Mouse (Mus musculus) limb, embryonic 15.5 days (tissue): ENCODE data around the gene Cmss1. TPM values are rescaled to one million over a fixed set of nuclear protein-coding genes. Genes with fewer than 3 reads are reported as not detected.
A peak's percentile ranks its signal among the peaks of the same experiment; 100 is the strongest.

ENCODE experiments used
- ATAC-seq: fragments of 200-750 bp; cut with Nextera tagmentation; 2 replicates; pipeline ENCODE4 v1.8.0; 2017; ENCODE audit warnings: low read depth, moderate TSS enrichment; ENCODE audit not compliant: insufficient number of reproducible peaks, low FRiP score, low TSS enrichment
- H3K27ac ChIP-seq: fragments of 300-500 bp; sonication (generic); 2 replicates; pipeline ENCODE4 v1.5.1; 2015; ENCODE audit warnings: moderate library complexity, mild to moderate bottlenecking, inconsistent platforms
- H3K27me3 ChIP-seq: fragments of 300-500 bp; sonication (generic); 2 replicates; pipeline ENCODE4 v1.6.1; 2015; ENCODE audit warnings: inconsistent platforms
- H3K36me3 ChIP-seq: fragments of 300-500 bp; sonication (generic); 2 replicates; pipeline ENCODE4 v1.6.1; 2015; ENCODE audit warnings: inconsistent platforms
- H3K4me1 ChIP-seq: fragments of 300-500 bp; sonication (generic); 2 replicates; pipeline ENCODE4 v1.6.1; 2015; ENCODE audit warnings: inconsistent platforms
- H3K4me2 ChIP-seq: fragments of 300-500 bp; sonication (generic); 2 replicates; pipeline ENCODE4 v1.6.1; 2015; ENCODE audit warnings: mild to moderate bottlenecking, inconsistent platforms
- H3K4me3 ChIP-seq: fragments of 300-500 bp; sonication (generic); 2 replicates; pipeline ENCODE4 v1.5.1; 2015; ENCODE audit warnings: mild to moderate bottlenecking, inconsistent platforms
- H3K9ac ChIP-seq: fragments of 300-500 bp; sonication (generic); 2 replicates; pipeline ENCODE4 v1.6.1; 2015; ENCODE audit warnings: inconsistent platforms
- H3K9me3 ChIP-seq: fragments of 300-500 bp; sonication (generic); 2 replicates; pipeline ENCODE4 v1.6.1; 2016; ENCODE audit warnings: inconsistent platforms
- WGBS: fragments of 180-500 bp; shearing (Covaris S2); methylation state at CpG from one replicate; pipeline ENCODE4 v1.1.7; 2015; 5-methylcytosine and 5-hydroxymethylcytosine counted together
- polyA plus RNA-seq: library from polyadenylated mRNA; unstranded; fragments of >200 nt; fragmentation: Nextera tagmentation; extraction: Ambion mirVana; gene quantifications from 2 replicates; pipeline ENCODE4 v1.2.1, GENCODE M21; 2015

Gene Cmss1
- polyA plus RNA-seq, 1 experiment from 2014 or later = 41.8 TPM

DNA sequence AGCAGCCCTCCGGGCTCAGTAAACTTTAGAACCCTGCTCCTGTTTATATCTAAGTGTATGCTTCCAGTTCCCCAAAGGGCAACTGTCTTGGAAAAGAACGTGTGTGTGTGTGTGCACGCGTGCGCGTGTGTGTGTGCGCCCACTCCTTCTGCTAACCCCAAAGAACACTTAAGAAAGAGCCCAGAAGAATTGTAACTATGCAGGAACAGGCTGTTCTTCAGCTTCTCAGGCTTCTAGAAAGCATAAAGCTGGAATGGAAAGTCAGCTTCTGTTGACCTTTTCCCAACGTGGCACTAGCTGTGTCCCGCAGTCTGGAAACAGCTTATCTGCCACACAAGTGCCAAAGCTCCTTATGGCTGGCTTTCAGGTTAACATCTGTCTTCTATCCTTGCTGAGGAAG is 291.6 kb downstream of the Cmss1 start:
- Histone ChIP-seq H3K4me1 (0 out of 2 replicates have a peak, but pooled peaks cover 5% of the 10 kb centered on the region), H3K36me3 (no peaks in the 10 kb centered on the region), H3K4me3 (no peak overlapping the region), H3K9me3 (no peaks in the 10 kb centered on the region), H3K27ac (no peak overlapping the region), H3K4me2 (no peak overlapping the region), H3K9ac (no peak overlapping the region), H3K27me3 (no peaks in the 10 kb centered on the region)
- ATAC-seq = no peak
- 76% methylated on average over 9 of the region's 9 CpGs for WGBS

DNA sequence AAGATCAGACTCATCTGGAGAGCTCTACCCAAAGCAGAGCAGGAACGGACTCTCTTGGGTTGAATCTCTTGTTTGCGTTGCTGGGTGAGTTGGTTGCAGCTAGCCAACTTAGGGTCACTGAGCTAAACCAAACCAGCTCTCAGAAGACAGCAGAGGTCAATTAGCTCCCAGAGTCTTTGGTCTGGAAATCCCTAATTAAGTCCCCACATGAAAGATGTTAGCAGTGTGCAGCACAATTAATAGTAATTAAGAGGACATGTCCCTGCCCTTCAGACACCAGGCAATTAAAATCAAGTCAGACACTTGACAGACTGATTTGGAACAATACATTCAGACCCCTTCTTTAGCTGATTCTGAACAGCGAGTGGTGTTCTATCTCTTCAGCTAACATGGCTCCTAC is 292.4 kb downstream of the Cmss1 start:
- Histone ChIP-seq H3K27me3 (no peaks in the 10 kb centered on the region), H3K4me3 (no peak overlapping the region), H3K27ac (no peak overlapping the region), H3K9me3 (no peaks in the 10 kb centered on the region), H3K4me1 (0 out of 2 replicates have a peak, but pooled peaks cover 5% of the 10 kb centered on the region), H3K9ac (no peak overlapping the region), H3K4me2 (no peak overlapping the region), H3K36me3 (no peaks in the 10 kb centered on the region)
- WGBS = 75% methylated on average over 3 of the region's 3 CpGs
- ATAC-seq = no peak

DNA sequence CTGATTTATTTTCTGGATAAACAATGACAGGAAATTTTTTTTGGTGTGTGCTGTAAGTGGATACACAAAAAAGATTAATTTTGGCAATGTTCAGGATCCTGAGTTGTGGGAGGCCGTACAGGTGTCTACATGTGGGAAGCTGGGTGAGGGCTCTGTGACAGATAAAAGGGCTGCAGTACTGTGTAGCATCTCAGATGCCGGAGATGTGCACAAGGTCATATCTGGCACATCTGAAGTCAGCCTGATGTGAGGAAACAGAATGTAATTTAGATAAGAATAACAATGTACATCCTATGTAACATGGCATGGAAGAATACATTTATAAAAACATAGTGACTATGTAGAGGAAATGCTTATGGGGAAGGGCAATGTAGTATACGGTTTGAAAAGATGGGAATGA is 293.2 kb downstream of the Cmss1 start:
- Histone ChIP-seq H3K9me3 (no peaks in the 10 kb centered on the region), H3K4me3 (no peak overlapping the region), H3K36me3 (no peaks in the 10 kb centered on the region), H3K9ac (no peak overlapping the region), H3K4me2 (no peak overlapping the region), H3K27ac (no peak overlapping the region), H3K4me1 (0 out of 2 replicates have a peak, but pooled peaks cover 5% of the 10 kb centered on the region), H3K27me3 (no peaks in the 10 kb centered on the region)
- WGBS = 89% methylated on average over 3 of the region's 3 CpGs
- no peak for ATAC-seq

DNA sequence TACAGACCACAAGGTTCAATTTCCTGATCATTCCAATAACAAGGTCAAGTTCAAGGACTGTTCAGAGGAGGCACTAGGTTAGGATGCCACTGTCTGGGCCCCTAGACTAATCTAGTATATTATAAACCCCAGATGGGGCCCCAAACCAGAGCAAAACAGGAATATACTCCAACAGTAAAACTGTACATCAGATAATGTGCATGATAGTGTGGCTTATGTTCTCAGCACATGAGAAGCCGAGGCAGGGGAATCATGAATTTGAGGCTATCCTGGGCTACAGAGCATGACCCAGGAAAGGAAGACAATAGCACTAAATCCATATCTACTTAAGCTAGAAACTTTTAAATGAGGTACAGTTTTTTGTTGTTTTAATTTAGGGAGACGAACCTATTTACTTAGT is 294.5 kb downstream of the Cmss1 start:
- Histone ChIP-seq H3K27ac (no peak overlapping the region), H3K36me3 (no peaks in the 10 kb centered on the region), H3K4me2 (no peak overlapping the region), H3K9me3 (no peaks in the 10 kb centered on the region), H3K4me3 (no peak overlapping the region), H3K9ac (no peak overlapping the region), H3K4me1 (no peaks in the 10 kb centered on the region), H3K27me3 (no peaks in the 10 kb centered on the region)
- 80% methylated on average over 2 of the region's 2 CpGs for WGBS
- ATAC-seq = no peak

DNA sequence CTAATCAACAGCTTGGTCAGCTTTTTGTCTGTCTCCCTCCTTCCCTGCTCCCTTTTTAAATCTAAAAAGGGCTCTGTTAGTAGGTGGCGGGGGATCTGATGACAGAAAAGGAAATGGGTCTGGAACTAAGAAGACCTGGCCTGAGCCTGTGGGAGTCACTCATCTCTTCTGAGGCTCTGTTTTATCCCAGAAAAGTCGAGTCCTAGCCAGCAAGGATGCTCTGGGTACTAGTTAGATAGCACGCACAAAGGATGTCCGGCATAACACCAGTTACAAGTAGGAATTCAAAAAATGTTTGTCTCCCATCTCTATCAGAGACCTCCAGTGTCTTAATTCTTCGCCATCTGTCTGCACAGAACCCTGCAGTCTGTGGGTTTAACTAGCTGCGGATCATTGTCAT is 301.2 kb downstream of the Cmss1 start:
- no peak overlapping the region for H3K27ac ChIP-seq
- no peak overlapping the region for H3K4me3 ChIP-seq
- no peaks in the 10 kb centered on the region for H3K36me3 ChIP-seq
- peaks cover 16% of the 10 kb centered on the region for H3K4me1 ChIP-seq
- H3K27me3 ChIP-seq = no peaks in the 10 kb centered on the region
- no peak overlapping the region for H3K9ac ChIP-seq
- H3K4me2 ChIP-seq = no peak overlapping the region
- no peaks in the 10 kb centered on the region for H3K9me3 ChIP-seq
- no peak for ATAC-seq
- WGBS = 76% methylated on average over 6 of the region's 6 CpGs

DNA sequence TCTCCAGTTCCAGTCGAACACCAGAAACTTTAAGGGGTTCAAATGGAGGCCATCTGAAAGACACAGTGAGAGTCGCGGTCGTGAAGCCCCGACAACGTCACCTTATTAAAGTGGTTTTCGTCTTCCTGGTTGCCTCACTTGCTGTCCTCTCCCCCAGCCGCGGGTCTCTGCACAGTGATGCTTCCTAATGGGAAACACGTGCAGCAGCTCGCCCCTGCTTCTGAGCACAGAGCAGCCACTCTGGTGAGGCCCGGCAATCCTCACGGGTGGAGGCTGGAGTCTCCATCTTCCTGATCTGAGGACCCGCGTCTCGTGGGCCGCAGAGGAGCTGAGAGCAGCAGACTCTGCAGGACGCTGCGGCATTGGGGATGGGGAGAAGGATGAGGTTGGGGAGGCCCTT is 302.9 kb downstream of the Cmss1 start:
- H3K27me3 ChIP-seq = no peaks in the 10 kb centered on the region
- H3K36me3 ChIP-seq = no peaks in the 10 kb centered on the region
- H3K9ac ChIP-seq = no peak overlapping the region
- 22% methylated on average over 19 of the region's 19 CpGs for WGBS
- H3K4me3 ChIP-seq = peak overlapping the region; percentile 20
- peaks cover 16% of the 10 kb centered on the region for H3K4me1 ChIP-seq
- no peaks in the 10 kb centered on the region for H3K9me3 ChIP-seq
- ATAC-seq = no peak
- peak overlapping the region; percentile 39 for H3K4me2 ChIP-seq
- H3K27ac ChIP-seq = no peak overlapping the region

DNA sequence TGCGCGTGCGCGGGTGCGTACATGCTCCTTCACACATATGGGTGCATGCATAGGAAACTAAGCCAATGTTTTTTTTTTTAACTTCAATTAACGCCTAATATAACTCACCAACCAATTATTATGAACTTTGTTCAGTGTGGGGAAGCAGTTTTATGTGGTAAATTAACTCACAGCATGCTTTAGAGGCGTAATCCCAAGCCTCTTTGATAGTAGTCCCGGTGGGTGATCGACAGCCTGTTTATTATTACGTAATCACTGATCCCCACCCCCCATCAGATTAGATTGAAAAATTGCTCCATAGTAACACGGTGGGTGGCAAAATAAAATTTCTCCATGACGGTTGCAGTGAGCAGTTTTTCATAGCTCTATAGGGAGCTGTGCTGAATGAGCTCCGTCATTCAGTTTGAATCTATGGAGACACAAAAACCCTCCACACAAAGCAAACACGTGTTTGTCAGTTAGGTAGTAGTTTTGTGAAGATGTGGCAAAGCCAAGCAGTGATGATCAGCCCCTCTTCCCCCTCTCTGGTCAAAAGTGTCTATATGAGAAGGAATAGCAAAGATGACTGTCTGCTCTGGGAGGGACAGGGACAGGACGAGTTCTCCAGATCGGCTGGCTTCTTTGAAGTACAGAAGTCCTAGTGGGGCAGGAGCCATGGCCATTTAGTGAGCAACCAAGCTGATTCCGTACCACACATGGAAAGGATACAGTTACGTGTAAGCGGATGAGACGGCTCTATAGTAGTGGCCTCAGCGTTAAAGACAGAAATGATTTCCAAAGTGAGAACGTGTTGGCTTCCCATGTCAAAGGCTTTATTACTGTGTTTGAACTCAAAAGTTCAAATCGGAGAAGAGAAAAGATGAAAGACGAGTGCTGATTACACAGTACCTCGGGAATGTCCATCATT is 303.6 kb downstream of the Cmss1 start:
- ATAC-seq = no peak
- 41% methylated on average over 25 of the region's 25 CpGs for WGBS
- Histone ChIP-seq H3K36me3 (no peaks in the 10 kb centered on the region), H3K4me3 (no peak overlapping the region; the same call in 1 of the 2 replicates), H3K9me3 (no peaks in the 10 kb centered on the region), H3K27me3 (no peaks in the 10 kb centered on the region), H3K9ac (no peak overlapping the region), H3K27ac (no peak overlapping the region), H3K4me2 (peak overlapping the region; percentile 39; the same call in 1 of the 2 replicates), H3K4me1 (peaks cover 16% of the 10 kb centered on the region)

DNA sequence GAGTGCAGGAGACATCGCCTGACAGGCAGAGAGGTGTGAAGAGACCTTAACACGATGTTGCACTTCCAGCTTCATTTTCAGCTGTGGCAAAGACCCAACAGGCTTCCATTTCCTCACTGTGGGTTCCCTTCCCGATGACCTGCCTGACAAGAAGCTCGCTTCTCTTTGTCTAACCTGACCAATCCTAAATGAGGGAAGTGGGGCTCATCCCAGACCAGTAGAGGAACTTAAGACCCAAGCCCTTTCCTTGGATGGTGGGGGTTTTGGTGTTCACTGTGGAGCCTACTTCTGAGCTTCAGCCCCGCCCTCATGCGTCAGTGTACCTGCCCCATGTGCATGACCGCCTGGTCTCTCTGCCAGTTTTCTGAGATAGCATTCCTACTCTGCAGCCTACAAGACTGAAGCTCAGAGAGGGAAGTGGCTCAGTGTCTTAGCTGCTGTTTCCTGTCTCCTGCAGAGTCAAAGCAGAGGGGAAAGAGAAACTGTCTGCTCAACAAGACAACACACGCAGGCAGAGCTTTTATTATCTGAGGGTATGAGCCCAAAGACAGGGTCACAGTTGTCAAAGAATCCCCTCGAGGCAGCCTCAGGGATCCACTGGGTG is 305.1 kb downstream of the Cmss1 start:
- Histone ChIP-seq H3K36me3 (no peaks in the 10 kb centered on the region), H3K4me1 (peaks cover 16% of the 10 kb centered on the region), H3K4me2 (no peak overlapping the region), H3K27ac (no peak overlapping the region), H3K9me3 (no peaks in the 10 kb centered on the region), H3K4me3 (no peak overlapping the region), H3K9ac (no peak overlapping the region), H3K27me3 (no peaks in the 10 kb centered on the region)
- no peak for ATAC-seq
- 70% methylated on average over 9 of the region's 9 CpGs for WGBS

DNA sequence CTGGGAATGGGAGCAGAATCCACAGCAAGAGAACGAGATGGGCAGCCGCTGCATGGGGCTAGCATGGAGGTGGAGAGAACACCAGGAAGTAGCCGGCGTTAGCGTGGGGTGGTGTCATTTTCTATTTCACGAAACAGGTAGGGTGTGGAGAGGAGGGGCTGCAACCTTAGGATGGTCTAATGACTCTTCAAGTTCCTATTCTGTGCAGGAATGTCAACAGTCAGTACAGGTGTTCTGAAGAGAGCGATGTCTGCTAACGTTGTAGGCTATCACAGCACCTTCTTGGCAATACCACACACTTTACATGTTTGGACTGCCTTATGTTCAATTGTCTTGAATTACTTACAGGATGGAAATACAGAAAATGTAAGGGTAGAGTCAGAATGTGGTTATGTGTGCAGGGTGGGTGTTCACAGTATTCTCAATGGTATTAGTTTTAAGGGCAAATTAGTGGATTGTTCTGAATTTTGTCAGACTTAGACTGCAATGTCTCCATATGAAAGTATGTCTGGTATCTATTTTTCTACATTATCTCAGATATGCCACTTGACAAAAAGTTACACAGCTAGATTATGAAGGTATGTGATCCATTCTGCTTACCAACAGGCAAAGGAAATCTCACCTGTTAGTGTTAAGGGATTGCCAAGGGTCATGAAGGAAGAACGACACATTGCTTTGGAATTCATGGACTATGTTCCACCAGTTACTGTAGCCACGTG is 311.3 kb downstream of the Cmss1 start:
- no peak overlapping the region for H3K4me3 ChIP-seq
- no peaks in the 10 kb centered on the region for H3K36me3 ChIP-seq
- H3K4me2 ChIP-seq = no peak overlapping the region
- no peak overlapping the region for H3K9ac ChIP-seq
- no peaks in the 10 kb centered on the region for H3K4me1 ChIP-seq
- ATAC-seq = no peak
- 81% methylated on average over 10 of the region's 10 CpGs for WGBS
- H3K9me3 ChIP-seq = no peaks in the 10 kb centered on the region
- H3K27ac ChIP-seq = no peak overlapping the region
- H3K27me3 ChIP-seq = no peaks in the 10 kb centered on the region

DNA sequence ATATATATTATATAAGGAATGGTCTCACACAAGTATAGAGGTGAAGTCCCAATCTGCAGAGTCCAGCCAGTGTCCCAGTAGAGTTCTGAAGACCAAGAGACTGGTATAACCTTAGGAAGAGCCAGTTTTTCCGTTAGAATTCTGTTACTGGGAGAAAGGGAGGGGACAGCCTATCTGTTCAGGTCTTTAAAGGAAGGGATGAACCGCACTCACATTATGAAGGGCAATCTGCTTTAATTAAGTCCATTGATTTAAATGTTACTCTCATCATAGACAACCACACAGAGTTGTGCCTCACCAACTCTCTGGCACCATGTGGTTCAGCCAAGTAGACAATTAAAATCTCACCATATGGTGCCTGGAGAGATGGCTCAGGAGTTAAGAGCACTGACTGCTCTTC is 313.9 kb downstream of the Cmss1 start, which contains the start of gene Tmem30c:
Tmem30c (minus strand) TSS at position 101 of the 400 bp plus-strand sequence.
- WGBS = 75% methylated on average over 2 of the region's 2 CpGs
- no peaks in the 10 kb centered on the region for H3K4me1 ChIP-seq
- no peaks in the 10 kb centered on the region for H3K9me3 ChIP-seq
- no peaks in the 10 kb centered on the region for H3K36me3 ChIP-seq
- H3K9ac ChIP-seq = no peak within 1 kb of the TSS
- no peak within 1 kb of the TSS for H3K27ac ChIP-seq
- no peak within 1 kb of the TSS for H3K4me2 ChIP-seq
- no peak within 1 kb of the TSS for H3K4me3 ChIP-seq
- H3K27me3 ChIP-seq = no peaks in the 10 kb centered on the region
- ATAC-seq = no peak

DNA sequence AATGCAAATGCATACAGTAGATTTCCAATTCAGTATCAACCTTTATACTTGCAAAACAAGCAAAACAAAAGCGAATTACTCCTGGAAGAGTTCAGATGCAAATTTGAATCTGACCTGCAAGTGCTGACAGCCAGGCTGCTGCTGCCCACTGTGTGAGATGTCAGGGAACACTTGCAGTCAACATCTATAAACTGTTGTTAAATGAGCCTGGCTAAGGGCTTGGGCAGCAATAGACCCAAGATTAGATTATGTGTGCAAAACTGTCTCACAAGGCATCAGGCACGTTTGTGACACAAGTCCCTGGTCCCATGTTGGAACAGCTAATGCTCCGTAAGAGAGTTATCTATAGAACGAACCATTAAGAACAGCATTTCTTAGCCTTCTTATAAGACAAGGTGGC is 314.4 kb downstream of the Cmss1 start:
- H3K9ac ChIP-seq = no peak overlapping the region
- ATAC-seq = no peak
- 75% methylated on average over 4 of the region's 4 CpGs for WGBS

DNA sequence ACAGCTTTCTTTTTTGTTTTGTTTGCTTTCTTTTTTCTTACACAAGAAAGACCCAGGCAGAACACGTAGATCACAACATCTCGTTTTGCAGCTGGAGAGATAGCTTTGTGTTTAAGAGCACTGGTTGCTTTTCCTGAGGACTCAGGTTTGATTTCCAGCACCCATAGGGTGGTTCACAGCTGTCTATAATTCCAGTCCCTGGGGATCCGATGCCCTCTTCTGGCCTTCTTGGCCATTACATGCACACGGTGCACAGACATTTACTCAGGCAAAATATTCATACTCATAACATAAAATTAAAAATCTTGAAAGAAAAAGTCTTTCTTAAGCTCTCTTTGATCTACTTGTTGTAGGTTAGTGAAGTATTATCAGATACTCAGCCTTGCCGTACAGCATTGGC is 315.0 kb downstream of the Cmss1 start:
- Histone ChIP-seq H3K9me3 (no peaks in the 10 kb centered on the region), H3K27ac (no peak overlapping the region), H3K36me3 (no peaks in the 10 kb centered on the region), H3K27me3 (no peaks in the 10 kb centered on the region), H3K4me1 (no peaks in the 10 kb centered on the region), H3K9ac (no peak overlapping the region), H3K4me3 (no peak overlapping the region), H3K4me2 (no peak overlapping the region)
- WGBS = 95% methylated on average over 5 of the region's 5 CpGs
- no peak for ATAC-seq

More for the DNA sequence above, 314.4 kb downstream of the Cmss1 start:
- H3K4me1 ChIP-seq = no peaks in the 10 kb centered on the region
- H3K27me3 ChIP-seq = no peaks in the 10 kb centered on the region
- no peak overlapping the region for H3K27ac ChIP-seq
- H3K4me3 ChIP-seq = no peak overlapping the region
- H3K4me2 ChIP-seq = no peak overlapping the region
- no peaks in the 10 kb centered on the region for H3K36me3 ChIP-seq
- H3K9me3 ChIP-seq = no peaks in the 10 kb centered on the region
